Mouse (Mus musculus) Patski (cell line): ENCODE measurements around the gene Ngfr. TPM values are rescaled to one million over a fixed set of nuclear protein-coding genes. Genes with fewer than 3 reads are reported as not detected.
"Not testable (repeated sequence)": the region's sequence is repeated elsewhere in the genome, so short reads cannot be mapped to it uniquely, and the experiment has no call there.

Experiments used
- ATAC-seq: fragments of 100-300 bp; one replicate; pipeline ENCODE4 v1.8.0; 2021
- CTCF ChIA-PET: fragments of 350-600 bp; sonication (Branson Sonifier 250); formaldehyde crosslinking; loops from one replicate; lab custom pipeline; 2022; ENCODE audit warnings: inconsistent platforms; lab: Charles Lee
- POLR2A ChIA-PET: fragments of 350-600 bp; sonication (Branson Sonifier 250); formaldehyde crosslinking; loops from one replicate; lab custom pipeline; 2022; ENCODE audit warnings: antibody characterized with exemption, inconsistent platforms; lab: Charles Lee
- DNase-seq: peaks from one replicate; pipeline ENCODE4 v3.0.0-alpha.2; 2011; ENCODE audit warnings: low read depth, low spot score
- H3K27me3 ChIP-seq: fragments of 371-371 bp; one replicate; pipeline ENCODE4 v1.5.1; 2021
- CTCF ChIP-seq: fragments of 100-300 bp; IDR thresholded peaks from one replicate; pipeline ENCODE4 v1.5.1; 2021
- in situ Hi-C: fragments of 300-500 bp; cut with MboI; formaldehyde crosslinking; loops from 3 replicates; pipeline ENCODE4 v1.11.1; 2018; ENCODE audit warnings: low pct_unique_long_range_greater_than_20kb, mixed read lengths
- polyA plus RNA-seq: library from polyadenylated mRNA; unstranded; gene quantifications from one replicate; pipeline ENCODE4 v1.2.3, GENCODE M21; 2021

Ngfr gene
- polyA plus RNA-seq, 1 experiment from 2014 or later = 0.09 TPM

- ChIA-PET POLR2A (no interaction called here), CTCF (no interaction called here)
- in situ Hi-C loops = no loop called here
- H3K27me3 ChIP-seq = peaks cover 17% of the 10 kb centered on the region
- ATAC-seq (no peak), DNase-seq (no peak)
- TF ChIP-seq CTCF = no peak
Measured at GRCm38 (mm10) chr11:95619081-95619480, 31.5 kb upstream of the Ngfr start.

- POLR2A ChIA-PET = no interaction called here
- H3K27me3 ChIP-seq = peaks cover 14% of the 10 kb centered on the region
- ATAC-seq (no peak), DNase-seq (no peak)
- in situ Hi-C loops = no loop called here
- no peak for TF ChIP-seq CTCF
- CTCF ChIA-PET = no interaction called here
Measured at GRCm38 (mm10) chr11:95617785-95618465, 30.4 kb upstream of the Ngfr start.

GRCm38 (mm10) chr11:95614739-95615138 is 27.2 kb upstream of the Ngfr start:
- in situ Hi-C loops = no loop called here
- peaks cover 17% of the 10 kb centered on the region for H3K27me3 ChIP-seq
- ChIA-PET CTCF (no interaction called here), POLR2A (no interaction called here)
- ATAC-seq (no peak), DNase-seq (no peak)
- TF ChIP-seq CTCF = no peak

- TF ChIP-seq CTCF = no peak
- no peak for ATAC-seq
- CTCF ChIA-PET = no interaction called here
Measured at GRCm38 (mm10) chr11:95611283-95611682, 23.7 kb upstream of the Ngfr start.

GRCm38 (mm10) chr11:95610391-95610902 is 22.9 kb upstream of the Ngfr start:
- in situ Hi-C loops = no loop called here
- CTCF ChIA-PET = no interaction called here
- DNase-seq (no peak), ATAC-seq (no peak)
- POLR2A ChIA-PET = no interaction called here
- H3K27me3 ChIP-seq = peaks cover 15% of the 10 kb centered on the region
- no peak for TF ChIP-seq CTCF

More at GRCm38 (mm10) chr11:95611283-95611682, 23.7 kb upstream of the Ngfr start:
- in situ Hi-C loops = no loop called here
- H3K27me3 ChIP-seq = peaks cover 15% of the 10 kb centered on the region
- DNase-seq = no peak
- POLR2A ChIA-PET = no interaction called here

- in situ Hi-C loops = no loop called here
- no peak for ATAC-seq
- no peak for TF ChIP-seq CTCF
- no peak for DNase-seq
- POLR2A ChIA-PET = no interaction called here
- CTCF ChIA-PET = no interaction called here
- H3K27me3 ChIP-seq = peaks cover 17% of the 10 kb centered on the region
Measured at GRCm38 (mm10) chr11:95609924-95610323, 22.4 kb upstream of the Ngfr start.

- POLR2A ChIA-PET, DNase-seq, CTCF ChIA-PET, ATAC-seq, in situ Hi-C loops: not testable (repeated sequence)
- peaks cover 29% of the 10 kb centered on the region for H3K27me3 ChIP-seq
Measured at GRCm38 (mm10) chr11:95607286-95607685, 19.8 kb upstream of the Ngfr start.

GRCm38 (mm10) chr11:95598214-95599062 is 10.9 kb upstream of the Ngfr start:
- ChIA-PET CTCF (no interaction called here), POLR2A (interaction anchor here (0.6 kb wide), 1 partner anchor 100 kb away, joined by 3 read pairs; no protein-coding TSS in a partner anchor)
- DNase-seq (no peak), ATAC-seq (no peak)
- H3K27me3 ChIP-seq = peaks cover 35% of the 10 kb centered on the region
- no peak for TF ChIP-seq CTCF
- in situ Hi-C loops = no loop called here

- in situ Hi-C loops = no loop called here
- POLR2A ChIA-PET = interaction anchor here (0.6 to 1.0 kb wide), 2 partner anchors 11 to 99 kb away, joined by 3 read pairs; no protein-coding TSS in a partner anchor
- CTCF ChIA-PET = no interaction called here
- DNase-seq (no peak), ATAC-seq (no peak)
- no peak for TF ChIP-seq CTCF
- H3K27me3 ChIP-seq = peaks cover 29% of the 10 kb centered on the region
Measured at GRCm38 (mm10) chr11:95597741-95598140, 10.2 kb upstream of the Ngfr start.

- in situ Hi-C loops = no loop called here
- ATAC-seq (no peak), DNase-seq (no peak)
- ChIA-PET POLR2A (interaction anchor here (1.0 kb wide), 1 partner anchor 10 kb away, joined by 3 read pairs; no protein-coding TSS in a partner anchor), CTCF (no interaction called here)
- H3K27me3 ChIP-seq = peaks cover 24% of the 10 kb centered on the region
- TF ChIP-seq CTCF = no peak
Measured at GRCm38 (mm10) chr11:95596704-95597103, 9.2 kb upstream of the Ngfr start.

- H3K27me3 ChIP-seq = peaks cover 26% of the 10 kb centered on the region
- TF ChIP-seq CTCF = no peak
- ATAC-seq = no peak
- in situ Hi-C loops = no loop called here
- DNase-seq = no peak
- POLR2A ChIA-PET = no interaction called here
- CTCF ChIA-PET = no interaction called here
Measured at GRCm38 (mm10) chr11:95596150-95596515, 8.6 kb upstream of the Ngfr start.
